Mouse (Mus musculus) left cerebral cortex, adult 2 months (tissue): ENCODE measurements around the gene Sgk1. TPM values are rescaled to one million over a fixed set of nuclear protein-coding genes. Genes with fewer than 3 reads are reported as not detected.

ENCODE experiments used
- DNase-seq, 2 experiments: peaks; one replicate each; pipeline ENCODE4 v3.0.0; 2021 to 2022; ENCODE audit warnings: low spot score in 2 of 2, mixed read lengths in 1 of 2; ENCODE audit errors: extremely low spot score in 1 of 2
- H3K27ac ChIP-seq: fragments of 200-600 bp; 2 replicates; pipeline ENCODE4 v1.8.1; 2022
- H3K4me3 ChIP-seq: fragments of 200-600 bp; 2 replicates; pipeline ENCODE4 v1.8.1; 2022
- CTCF ChIP-seq: fragments of 200-600 bp; IDR thresholded peaks from 2 replicates; pipeline ENCODE4 v1.8.1; 2022; ENCODE audit warnings: antibody characterized with exemption, mild to moderate bottlenecking, moderate library complexity
- intact Hi-C: fragments of 180-260 bp; cut with DNase I; formaldehyde crosslinking; loops from one replicate; pipeline ENCODE4 v1.15.1; 2025
- total RNA-seq, 2 experiments: library from RNA; stranded (reverse); gene quantifications; 2 replicates each; pipeline ENCODE4 v1.2.3; 2021

Gene Sgk1
- total RNA-seq, 2 experiments from 2014 or later: 104 to 135 TPM

DNA sequence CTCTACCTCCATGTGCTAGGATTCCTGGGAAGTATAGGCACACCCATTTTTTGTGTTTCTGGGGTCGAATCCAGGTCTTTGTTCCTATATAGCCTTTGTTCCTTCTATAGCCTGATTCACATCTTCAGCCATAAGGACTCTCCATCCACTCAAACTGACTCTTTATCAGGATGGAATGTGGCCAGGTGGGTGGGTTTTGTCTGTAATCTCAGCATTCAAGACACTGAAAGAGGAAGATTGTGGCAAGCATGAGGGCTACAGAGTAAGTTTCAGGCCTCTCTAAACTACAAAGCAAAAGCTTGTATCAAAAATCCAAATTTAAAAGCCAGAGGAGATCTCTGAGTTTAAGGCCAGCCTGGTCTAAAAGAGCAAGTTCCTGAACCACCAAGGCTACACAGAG lies 63.2 kb downstream of the Sgk1 start:
- no peak for DNase-seq
- intact Hi-C loops: no loop called here
- Histone ChIP-seq H3K27ac (no peak overlapping the region), H3K4me3 (no peak overlapping the region)
- TF ChIP-seq CTCF: no peak

DNA sequence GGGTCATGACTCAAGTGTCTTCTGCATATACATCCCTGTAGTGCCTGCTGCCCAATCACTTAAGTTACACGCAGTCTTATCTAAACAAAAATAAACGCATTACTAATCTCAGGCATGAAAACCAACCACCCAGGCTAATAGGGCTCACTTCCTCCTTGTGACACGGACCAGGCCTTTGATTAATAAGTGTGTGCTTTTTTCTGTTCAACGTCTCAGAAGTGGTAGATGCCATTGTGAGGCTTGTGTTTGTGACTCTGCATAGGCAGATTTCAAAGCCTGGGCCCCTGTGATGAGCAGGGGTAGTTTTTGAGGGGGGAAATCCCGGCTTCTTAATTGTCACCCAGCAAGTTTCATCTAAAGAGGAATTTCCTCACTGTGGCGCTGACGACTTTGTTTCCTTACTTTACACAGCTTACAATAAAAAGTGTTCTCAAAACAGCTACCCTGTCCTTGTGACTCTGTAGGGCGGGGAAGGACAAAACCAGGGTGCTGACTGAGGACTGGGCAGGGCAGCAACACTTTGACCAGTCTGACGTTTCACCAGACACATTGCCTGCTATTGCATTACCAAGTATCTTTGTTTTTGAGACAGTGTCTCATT lies 64.9 kb downstream of the Sgk1 start:
- H3K4me3 ChIP-seq: no peak overlapping the region
- no peak overlapping the region for H3K27ac ChIP-seq
- no peak for DNase-seq
- intact Hi-C loops: no loop called here
- no peak for TF ChIP-seq CTCF

DNA sequence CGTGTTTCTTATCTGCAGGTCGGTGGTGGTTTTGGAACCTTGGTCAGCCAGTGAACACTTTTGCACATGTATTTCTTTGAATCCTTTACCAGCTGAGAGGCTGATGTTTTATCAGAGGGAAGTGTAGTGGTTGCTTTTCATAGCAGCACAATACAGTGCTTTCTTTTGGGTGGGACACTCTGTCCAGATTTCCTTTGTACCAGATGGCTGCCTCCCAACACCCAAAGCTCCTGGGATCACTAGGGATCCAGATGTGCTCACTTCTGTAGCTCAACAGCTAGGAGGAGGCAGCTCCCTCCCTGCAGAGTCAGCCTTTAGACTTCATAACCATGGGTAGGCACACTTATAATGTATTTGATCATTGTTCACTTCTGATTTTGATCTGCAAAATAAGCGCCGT lies 70.5 kb downstream of the Sgk1 start:
- Histone ChIP-seq H3K27ac (no peak overlapping the region), H3K4me3 (no peak overlapping the region)
- intact Hi-C loops: no loop called here
- DNase-seq: no peak
- no peak for TF ChIP-seq CTCF

DNA sequence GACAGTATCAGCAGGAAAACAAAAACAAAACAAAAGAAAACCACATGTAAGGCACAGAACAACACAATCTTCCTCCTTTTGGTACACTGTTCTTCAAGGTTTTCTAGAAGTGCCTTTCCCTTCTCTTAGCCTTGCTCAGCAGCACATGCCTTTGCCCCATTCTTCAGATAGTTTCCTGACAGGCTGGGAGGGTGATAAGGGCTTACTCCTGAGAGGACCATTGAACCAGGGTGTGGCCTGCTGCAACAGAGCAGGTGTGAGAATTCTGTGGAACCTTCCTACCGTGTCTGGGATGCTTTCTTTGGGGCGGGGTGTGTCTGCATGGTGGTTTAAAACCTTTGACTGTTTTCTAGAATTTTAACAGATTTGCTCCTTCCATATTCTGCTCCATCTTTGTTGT lies 79.1 kb downstream of the Sgk1 start:
- H3K27ac ChIP-seq: no peak overlapping the region
- TF ChIP-seq CTCF: no peak
- no peak overlapping the region for H3K4me3 ChIP-seq
- no peak for DNase-seq
- intact Hi-C loops: no loop called here

DNA sequence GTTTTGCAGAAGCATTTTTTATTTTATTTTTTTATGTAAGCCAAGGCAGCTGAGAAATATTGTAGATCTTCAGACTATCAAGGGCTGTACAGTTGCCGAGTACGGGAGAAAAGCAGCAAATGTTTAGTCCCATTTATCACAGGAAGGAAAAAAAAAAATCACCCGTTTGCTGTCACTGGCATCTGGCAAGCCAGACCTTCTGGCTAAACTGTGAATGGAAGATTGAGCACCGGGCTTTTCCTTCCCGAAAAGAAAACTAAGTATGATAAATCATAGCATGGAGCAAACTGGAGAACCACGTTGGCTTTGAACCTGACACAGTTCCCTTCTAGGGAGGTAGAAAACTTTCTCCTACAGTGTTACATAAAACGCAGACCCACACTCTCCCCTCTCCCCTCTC lies 81.0 kb downstream of the Sgk1 start:
- Histone ChIP-seq H3K4me3 (no peak overlapping the region), H3K27ac (no peak overlapping the region)
- TF ChIP-seq CTCF: no peak
- no peak for DNase-seq
- intact Hi-C loops: no loop called here

DNA sequence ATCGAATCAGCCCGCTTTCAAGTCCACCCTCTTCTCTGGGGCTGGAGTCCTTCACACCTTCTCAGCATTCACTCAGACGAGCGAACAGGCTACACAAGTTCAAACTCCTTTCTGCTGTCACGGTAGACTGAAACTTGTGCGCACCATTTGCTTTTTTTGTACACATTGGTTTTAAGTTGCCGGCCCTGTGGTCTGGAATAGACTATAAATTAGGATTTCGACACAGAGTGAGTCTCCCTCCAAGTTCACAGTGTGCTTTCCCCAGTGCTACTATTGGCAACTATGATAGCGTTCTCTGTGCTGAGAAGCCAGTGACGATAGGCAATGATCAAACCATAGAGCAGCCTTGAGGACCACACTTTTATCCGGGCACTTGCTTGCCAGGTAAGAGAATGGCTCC lies 91.7 kb downstream of the Sgk1 start:
- intact Hi-C loops: no loop called here
- TF ChIP-seq CTCF: no peak

DNA sequence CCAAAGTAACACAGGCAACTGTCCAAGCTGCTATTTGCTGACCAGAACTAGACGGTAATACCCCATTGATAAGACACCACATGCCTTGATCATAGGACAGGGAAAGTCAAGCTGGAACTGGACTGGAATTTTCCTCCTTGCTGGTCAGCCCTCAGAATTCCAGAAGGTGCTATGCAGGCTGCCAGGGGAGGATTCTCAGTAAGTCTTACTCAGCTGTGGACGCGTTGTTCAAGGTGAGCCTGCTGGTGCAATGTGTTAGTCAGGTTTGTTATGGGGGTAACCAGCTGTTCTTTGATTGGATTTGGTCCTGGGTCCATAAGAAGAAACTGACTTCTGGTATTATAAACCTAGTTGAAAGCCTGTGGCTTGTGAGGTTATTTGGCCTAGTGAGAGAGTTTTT lies 92.8 kb downstream of the Sgk1 start:
- no peak overlapping the region for H3K4me3 ChIP-seq
- no peak overlapping the region for H3K27ac ChIP-seq
- intact Hi-C loops: no loop called here
- DNase-seq: no peak
- TF ChIP-seq CTCF: no peak

More for the DNA sequence above, 91.7 kb downstream of the Sgk1 start:
- Histone ChIP-seq H3K27ac (no peak overlapping the region), H3K4me3 (no peak overlapping the region)
- no peak for DNase-seq

DNA sequence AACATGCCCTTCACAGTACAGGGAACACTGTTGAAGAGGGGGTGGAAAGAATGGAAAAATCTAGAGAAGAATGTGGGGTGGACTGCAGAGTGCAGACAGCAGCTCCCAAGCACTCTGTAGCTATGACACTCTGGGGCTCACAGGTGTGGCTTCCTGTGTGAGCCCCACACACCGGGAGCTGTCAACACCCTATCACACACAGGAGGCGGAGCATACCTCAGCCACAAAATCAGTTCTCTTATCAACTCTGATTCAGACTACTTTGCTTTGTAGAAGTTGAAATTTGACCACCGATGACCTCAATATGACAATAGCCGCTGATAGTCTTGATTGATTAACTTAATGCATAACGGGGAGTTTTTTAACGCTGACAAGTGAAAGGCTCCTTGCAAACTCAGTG lies 93.4 kb downstream of the Sgk1 start:
- DNase-seq: no peak
- Histone ChIP-seq H3K4me3 (no peak overlapping the region), H3K27ac (no peak overlapping the region)
- intact Hi-C loops: no loop called here
- no peak for TF ChIP-seq CTCF

DNA sequence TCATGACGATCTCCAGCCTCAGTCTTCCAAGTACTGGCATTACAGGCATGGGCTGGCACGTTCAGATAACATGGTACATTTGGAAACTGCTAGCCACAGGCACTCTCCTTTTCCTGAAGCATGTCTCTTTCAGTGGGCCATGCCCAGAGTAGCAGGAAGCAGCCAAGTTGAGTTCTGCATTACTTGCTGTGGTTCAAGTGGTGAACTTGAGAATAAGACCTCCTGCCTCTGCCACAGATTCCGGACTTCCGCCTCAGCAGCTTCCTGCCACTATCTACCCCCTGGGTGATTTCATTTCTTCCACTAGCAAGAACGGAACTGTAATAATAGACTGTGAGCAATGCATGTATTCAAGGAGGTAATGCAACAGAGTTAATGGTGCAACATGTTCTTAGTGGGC lies 94.3 kb downstream of the Sgk1 start:
- H3K4me3 ChIP-seq: no peak overlapping the region
- intact Hi-C loops: no loop called here

DNA sequence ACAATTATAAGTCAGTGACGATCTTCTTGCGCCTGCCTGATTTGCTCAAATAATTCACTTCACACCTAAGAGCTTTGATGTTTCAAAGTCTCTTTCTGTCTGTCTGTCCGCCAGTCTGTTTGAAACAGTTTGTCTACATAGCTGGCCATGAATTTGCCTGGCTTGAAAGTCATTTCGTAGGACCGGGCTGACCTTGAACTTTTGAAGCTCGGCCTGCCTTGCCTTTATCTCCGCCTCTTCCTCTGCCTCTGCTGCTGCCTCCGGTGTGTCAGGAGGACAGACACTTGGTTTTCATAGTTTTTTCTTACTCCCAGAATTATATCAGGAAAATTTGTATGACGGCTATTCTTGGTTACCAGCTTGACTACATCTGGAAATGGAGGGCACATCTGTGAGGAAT lies 96.4 kb downstream of the Sgk1 start:
- no peak for DNase-seq
- TF ChIP-seq CTCF: no peak
- intact Hi-C loops: no loop called here
- no peak overlapping the region for H3K4me3 ChIP-seq
- H3K27ac ChIP-seq: no peak overlapping the region

More for the DNA sequence above, 94.3 kb downstream of the Sgk1 start:
- H3K27ac ChIP-seq: no peak overlapping the region
- TF ChIP-seq CTCF: no peak
- DNase-seq: no peak

DNA sequence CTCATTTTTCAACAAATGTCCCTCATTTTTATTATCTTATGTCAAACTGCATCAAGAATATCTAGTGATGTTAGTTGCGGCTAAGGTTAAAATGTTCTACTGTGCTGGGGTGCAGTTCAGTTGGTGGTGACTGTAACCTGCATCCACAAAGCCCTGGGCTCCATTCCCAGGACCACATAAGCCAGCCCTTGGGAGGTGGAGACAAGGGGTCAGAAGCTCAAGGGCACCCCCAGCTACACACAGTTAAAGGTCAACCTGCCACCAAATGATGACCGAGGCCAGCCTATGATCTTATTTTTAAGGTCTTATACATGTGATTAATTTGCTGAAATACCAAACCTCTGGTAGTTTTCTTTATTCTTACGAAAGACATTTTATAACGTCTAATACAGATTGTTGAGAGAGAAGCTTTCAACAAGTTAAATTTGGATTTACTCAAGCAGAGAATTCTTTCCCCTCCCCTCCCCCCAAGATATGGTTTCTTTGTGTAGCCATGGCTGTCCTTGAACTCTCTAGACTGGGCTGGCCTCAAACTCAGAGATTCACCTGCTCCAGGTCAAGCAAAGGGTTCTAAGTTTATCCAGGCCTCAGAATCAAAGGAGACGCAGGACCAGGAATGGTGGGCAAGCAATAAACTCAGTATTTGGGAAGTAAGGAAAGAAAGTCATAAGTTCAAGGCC lies 97.4 kb downstream of the Sgk1 start:
- DNase-seq: no peak
- intact Hi-C loops: no loop called here
- H3K4me3 ChIP-seq: no peak overlapping the region
- H3K27ac ChIP-seq: no peak overlapping the region
- no peak for TF ChIP-seq CTCF

DNA sequence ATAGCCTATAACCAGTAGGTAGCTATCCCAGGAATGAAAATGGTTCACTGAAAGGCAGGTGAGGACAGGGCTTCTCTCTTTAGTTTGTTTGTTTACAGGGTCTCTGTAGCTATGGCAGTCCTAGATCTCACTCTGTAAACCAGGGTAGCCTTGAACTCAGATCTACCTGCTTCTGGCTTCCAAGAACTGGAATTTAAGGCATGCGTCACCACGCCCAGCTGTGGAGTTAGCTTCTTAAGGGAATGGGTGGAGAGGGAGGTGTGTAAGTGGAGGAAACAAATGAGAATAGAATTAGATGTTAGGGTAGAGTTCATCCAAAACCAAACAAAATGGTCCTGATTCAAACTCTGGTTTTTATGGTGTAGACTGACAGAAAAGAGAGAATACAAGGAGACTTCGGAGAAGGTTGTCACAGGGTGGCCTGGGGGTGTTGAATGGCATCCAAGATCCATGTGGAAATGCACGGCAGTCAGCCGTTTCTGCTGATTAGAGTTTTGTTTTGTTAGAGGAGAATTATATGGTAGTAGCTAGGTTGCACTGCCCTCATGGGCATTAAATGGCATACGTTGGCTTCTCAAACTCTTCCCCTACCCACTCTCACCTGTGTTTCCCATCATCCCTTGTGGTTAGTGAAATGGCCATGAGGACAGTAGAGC lies 98.9 kb downstream of the Sgk1 start:
- H3K27ac ChIP-seq: no peak overlapping the region
- no peak for DNase-seq
- H3K4me3 ChIP-seq: no peak overlapping the region
- intact Hi-C loops: no loop called here
- TF ChIP-seq CTCF: no peak

DNA sequence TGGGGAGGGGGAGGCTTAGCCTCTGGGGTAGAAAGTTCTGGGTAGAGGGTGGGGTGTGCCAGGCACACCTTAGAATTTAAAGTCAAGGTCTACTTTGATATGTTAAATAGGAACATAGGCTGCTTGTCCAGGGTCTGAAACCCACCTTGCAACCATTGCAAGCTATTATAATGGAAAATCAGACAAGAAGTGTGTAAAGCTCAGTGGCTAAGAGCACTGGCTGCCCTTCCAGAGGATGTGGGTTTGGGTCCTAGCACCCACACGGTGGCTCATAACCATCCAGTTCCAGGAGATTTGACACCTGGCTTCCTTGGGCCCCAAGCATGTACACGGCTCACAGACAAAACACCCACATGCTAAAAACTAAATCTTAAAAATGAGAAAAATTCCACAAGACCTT lies 100.3 kb downstream of the Sgk1 start:
- intact Hi-C loops: no loop called here
- Histone ChIP-seq H3K27ac (no peak overlapping the region), H3K4me3 (no peak overlapping the region)
- DNase-seq: no peak
- no peak for TF ChIP-seq CTCF
